10 mouse cellular contexts compared by ENCODE assay signal in the genomic region with DNA sequence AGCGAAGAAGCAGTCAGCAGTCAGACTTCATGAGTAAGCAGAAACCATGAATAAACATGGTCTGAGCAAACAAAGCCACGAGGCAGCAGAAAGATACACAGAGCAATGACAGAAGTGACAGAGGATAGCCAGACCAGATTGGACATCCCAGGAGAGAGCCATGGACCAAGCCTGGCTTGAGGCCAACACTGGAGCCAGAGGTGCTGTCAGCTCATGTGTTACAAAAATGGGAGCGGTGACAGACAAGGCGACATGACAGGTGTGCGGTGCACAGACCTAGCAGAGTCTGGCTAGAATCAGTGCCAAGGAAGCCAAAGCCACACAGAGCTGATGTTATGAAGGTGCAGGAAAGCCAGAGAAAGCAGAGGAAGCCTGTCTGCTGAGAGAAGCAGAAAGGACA. TPM values are rescaled to one million over a fixed set of nuclear protein-coding genes. Genes with fewer than 3 reads are reported as not detected.
DNase-seq lines count a peak whose midpoint lies in the region; ATAC-seq and TF ChIP-seq lines count a peak whose summit lies in the region.
"Had no signal": no experiment of that assay in that cellular context is flagged by ENCODE, and none has a peak within 500 bp of the region (broad histone marks: within the 10 kb centered on the region; RNA-seq: fewer than 3 reads in every experiment).

No protein-coding gene starts in this region.

- 0 out of 2 replicates have a peak overlapping the region, but pooled peaks have one; percentile 12 for H3K27ac ChIP-seq in gastrocnemius, adult 2 months
- H3K27ac ChIP-seq in forebrain, postnatal 0 days (ENCODE audit: low read depth, low read length): 0 out of 2 replicates have a peak overlapping the region, but pooled peaks have one; percentile 40
- no peak overlapping the region for H3K27ac ChIP-seq in liver, embryonic 12.5 days
- no peak overlapping the region for H3K27ac ChIP-seq in kidney, embryonic 14.5 days (ENCODE audit: low read depth, low read length)
- H3K27ac ChIP-seq: limb, embryonic 15.5 days had no signal

- intact Hi-C loops in gastrocnemius, adult 2 months (cut with DNase I): no loop called here

- H3K27me3 ChIP-seq in forebrain, postnatal 0 days (ENCODE audit: insufficient read depth, low read length): no peaks in the 10 kb centered on the region
- no peaks in the 10 kb centered on the region for H3K27me3 ChIP-seq in liver, embryonic 12.5 days (replicated peaks)
- no peaks in the 10 kb centered on the region for H3K27me3 ChIP-seq in kidney, embryonic 14.5 days (ENCODE audit: control insufficient read depth, insufficient read depth, low read length)
- H3K27me3 ChIP-seq: limb, embryonic 15.5 days had no signal

- WGBS in forebrain, postnatal 0 days: 52% methylated on average over 5 of the region's 5 CpGs
- WGBS in liver, embryonic 12.5 days (ENCODE audit: insufficient replicate concordance): 66% methylated on average over 5 of the region's 5 CpGs
- WGBS in kidney, embryonic 14.5 days: 65% methylated on average over 5 of the region's 5 CpGs

- no peaks in the 10 kb centered on the region for H3K9me3 ChIP-seq in forebrain, postnatal 0 days (ENCODE audit: low read length)
- no peaks in the 10 kb centered on the region for H3K9me3 ChIP-seq in liver, embryonic 12.5 days (replicated peaks)
- H3K9me3 ChIP-seq in kidney, embryonic 14.5 days (ENCODE audit: control insufficient read depth, low read length): no peaks in the 10 kb centered on the region
- H3K9me3 ChIP-seq: limb, embryonic 15.5 days had no signal

- no peak for ATAC-seq in forebrain, postnatal 0 days
- peak; percentile 49; the same call in 1 of the 2 replicates for ATAC-seq in liver, embryonic 12.5 days
- ATAC-seq in kidney, embryonic 14.5 days (ENCODE audit: low FRiP score, low TSS enrichment): no peak

- no peaks in the 10 kb centered on the region for H3K36me3 ChIP-seq in forebrain, postnatal 0 days (ENCODE audit: insufficient read depth)
- H3K36me3 ChIP-seq in liver, embryonic 12.5 days: no peaks in the 10 kb centered on the region
- H3K36me3 ChIP-seq in kidney, embryonic 14.5 days (ENCODE audit: control insufficient read depth, insufficient read depth, low read length): no peaks in the 10 kb centered on the region
- H3K36me3 ChIP-seq: limb, embryonic 15.5 days had no signal

- H3K4me1 ChIP-seq in forebrain, postnatal 0 days (ENCODE audit: insufficient read depth): peaks cover under 1% of the 10 kb centered on the region; the same call in 1 of the 2 replicates
- H3K4me1 ChIP-seq in liver, embryonic 12.5 days: no peaks in the 10 kb centered on the region
- no peaks in the 10 kb centered on the region for H3K4me1 ChIP-seq in kidney, embryonic 14.5 days (ENCODE audit: control insufficient read depth, insufficient read depth, low read length)
- H3K4me1 ChIP-seq: limb, embryonic 15.5 days had no signal

- 0 out of 2 replicates have a peak overlapping the region, but pooled peaks have one; percentile 11 for H3K4me3 ChIP-seq in gastrocnemius, adult 2 months
- H3K4me3 ChIP-seq in forebrain, postnatal 0 days (ENCODE audit: low read depth, low read length): no peak overlapping the region
- H3K4me3 ChIP-seq in liver, embryonic 12.5 days: no peak overlapping the region
- H3K4me3 ChIP-seq in kidney, embryonic 14.5 days (ENCODE audit: low read length): no peak overlapping the region
- H3K4me3 ChIP-seq: limb, embryonic 15.5 days had no signal

- peak; percentile 60 for DNase-seq in gastrocnemius, adult 2 months
- no peak for DNase-seq in gastrocnemius, postnatal 4 days (ENCODE audit: low spot score in 2 of 2)
- DNase-seq in lung, postnatal 10 days: peak; percentile 51
- DNase-seq in lung, adult 18-20 months: no peak
- DNase-seq in forebrain, postnatal 0 days: peak; percentile 28
- no peak for DNase-seq in layer of hippocampus, adult 8-10 months (ENCODE audit: low spot score in 2 of 2)
- DNase-seq: kidney, postnatal 14 days had no signal

- no peak overlapping the region for H3K4me2 ChIP-seq in forebrain, postnatal 0 days (ENCODE audit: low read depth)
- H3K4me2 ChIP-seq in liver, embryonic 12.5 days: no peak overlapping the region
- no peak overlapping the region for H3K4me2 ChIP-seq in kidney, embryonic 14.5 days (replicated peaks; ENCODE audit: low read depth, low read length)
- H3K4me2 ChIP-seq: limb, embryonic 15.5 days had no signal

- no peak overlapping the region for H3K9ac ChIP-seq in forebrain, postnatal 0 days
- no peak overlapping the region for H3K9ac ChIP-seq in liver, embryonic 12.5 days
- no peak overlapping the region for H3K9ac ChIP-seq in kidney, embryonic 14.5 days (ENCODE audit: low read depth, low read length)
- H3K9ac ChIP-seq: limb, embryonic 15.5 days had no signal

- no peak for TF ChIP-seq CTCF in gastrocnemius, adult 2 months (IDR thresholded peaks at IDR 0.05)
- no peak for TF ChIP-seq CTCF in forebrain, postnatal 0 days (IDR thresholded peaks at IDR 0.05; ENCODE audit: low read depth)

RNA-seq across cellular contexts. Expression of gene Psma1, which starts 35.3 kb away (rescaled TPM):
- 10 to 100 TPM; 95.8 to 100.0 TPM for total RNA-seq in gastrocnemius, adult 2 months (2021)
- 100 to 1,000 TPM; 120 to 126 TPM for total RNA-seq in gastrocnemius, postnatal 4 days (2021)
- 212 and 266 TPM in 2 replicates for total RNA-seq in forebrain, postnatal 0 days (2014; rRNA removed)
- polyA plus RNA-seq in forebrain, postnatal 0 days (2015; fragmentation: Nextera tagmentation; extraction: Ambion mirVana): 357 and 391 TPM in 2 replicates
- polyA plus RNA-seq in liver, embryonic 12.5 days (2016; fragmentation: Nextera tagmentation; extraction: Ambion mirVana): 336 and 348 TPM in 2 replicates
- 466 and 570 TPM in 2 replicates for polyA plus RNA-seq in kidney, embryonic 14.5 days (2014; fragmentation: Nextera tagmentation; extraction: Ambion mirVana)
- 100 to 1,000 TPM; 118 to 124 (median 118) TPM for total RNA-seq in layer of hippocampus, adult 8-10 months (2022)

RNA-seq across cellular contexts. Expression of gene Copb1, which starts 56.7 kb away (rescaled TPM):
- 10 to 100 TPM; 22.0 to 26.8 TPM for total RNA-seq in gastrocnemius, adult 2 months (2021)
- total RNA-seq in gastrocnemius, postnatal 4 days (2021): 10 to 100 TPM; 69.5 to 79.5 TPM
- 68.2 and 70.2 TPM in 2 replicates for total RNA-seq in forebrain, postnatal 0 days (2014; rRNA removed)
- 65.0 and 67.3 TPM in 2 replicates for polyA plus RNA-seq in forebrain, postnatal 0 days (2015; fragmentation: Nextera tagmentation; extraction: Ambion mirVana)
- 63.4 and 64.4 TPM in 2 replicates for polyA plus RNA-seq in liver, embryonic 12.5 days (2016; fragmentation: Nextera tagmentation; extraction: Ambion mirVana)
- 104 and 136 TPM in 2 replicates for polyA plus RNA-seq in kidney, embryonic 14.5 days (2014; fragmentation: Nextera tagmentation; extraction: Ambion mirVana)
- total RNA-seq in layer of hippocampus, adult 8-10 months (2022): 10 to 100 TPM; 56.4 to 66.4 (median 63.2) TPM

Comparison
In these comparisons a context has a peak if more than half of its experiments do, and no peak if none do; other contexts are left out.
1. DNase-seq: peak in gastrocnemius, adult 2 months (single experiment), lung, postnatal 10 days (single experiment) and forebrain, postnatal 0 days (single experiment); none in gastrocnemius, postnatal 4 days (0 of 2), lung, adult 18-20 months (0 of 2) and layer of hippocampus, adult 8-10 months (0 of 2).
2. H3K27ac ChIP-seq: peak in gastrocnemius, adult 2 months (single experiment) and forebrain, postnatal 0 days (single experiment); none in liver, embryonic 12.5 days (single experiment) and kidney, embryonic 14.5 days (single experiment).